Mouse (Mus musculus): Measurements from ENCODE around the gene Ap2a1.
A peak's percentile ranks its signal among the peaks of the same experiment; 100 is the strongest.

Ap2a1 gene

GRCm38 (mm10) chr7:44866276-44867009 is 62.9 kb downstream of the Ap2a1 start:
- peak; percentile 64 to 77 for DNase-seq (ENCODE audit: low spot score in 2 of 2)

- DNase-seq (ENCODE audit: low spot score in 2 of 2), result no peak
These were observed 64.4 kb downstream of the Ap2a1 start for GRCm38 (mm10) chr7:44864595-44865542.

- no peak for DNase-seq (ENCODE audit: low spot score in 2 of 2)
These were observed 65.3 kb downstream of the Ap2a1 start for GRCm38 (mm10) chr7:44863982-44864494.

GRCm38 (mm10) chr7:44863210-44863609 is 66.1 kb downstream of the Ap2a1 start:
- DNase-seq (ENCODE audit: low spot score in 2 of 2), result no peak

GRCm38 (mm10) chr7:44862434-44862833 is 66.9 kb downstream of the Ap2a1 start:
- DNase-seq (ENCODE audit: low spot score in 2 of 2), result no peak

GRCm38 (mm10) chr7:44861429-44861816 is 67.9 kb downstream of the Ap2a1 start:
- DNase-seq (ENCODE audit: low spot score in 2 of 2), result no peak

GRCm38 (mm10) chr7:44860576-44861428 is 68.5 kb downstream of the Ap2a1 start:
- peak; percentile 76 to 92 for DNase-seq (ENCODE audit: low spot score in 2 of 2)

- DNase-seq (ENCODE audit: low spot score in 2 of 2), result no peak
These were observed 69.4 kb downstream of the Ap2a1 start for GRCm38 (mm10) chr7:44859896-44860295.

- DNase-seq (ENCODE audit: low spot score in 2 of 2), result peak; percentile 77 to 83
These were observed 71.4 kb downstream of the Ap2a1 start for GRCm38 (mm10) chr7:44857905-44858304.

GRCm38 (mm10) chr7:44857042-44857552 is 72.2 kb downstream of the Ap2a1 start, which contains the start of gene Pnkp:
Gene Pnkp (plus strand): TSS chr7:44857139.
- peak; percentile 85 to 94 for DNase-seq (ENCODE audit: low spot score in 2 of 2)

- no peak for DNase-seq (ENCODE audit: low spot score in 2 of 2)
These were observed 72.9 kb downstream of the Ap2a1 start for GRCm38 (mm10) chr7:44856265-44856916.

GRCm38 (mm10) chr7:44855036-44855435 is 74.3 kb downstream of the Ap2a1 start:
- no peak for DNase-seq (ENCODE audit: low spot score in 2 of 2)

- peak; percentile 86 to 92 for DNase-seq (ENCODE audit: low spot score in 2 of 2)
These were observed 74.8 kb downstream of the Ap2a1 start for GRCm38 (mm10) chr7:44854356-44855031.

- DNase-seq (ENCODE audit: low spot score in 2 of 2), result peak in 1 of 2 experiments; percentile 33
These were observed 75.5 kb downstream of the Ap2a1 start for GRCm38 (mm10) chr7:44853596-44854355.

- no peak for DNase-seq (ENCODE audit: low spot score in 2 of 2)
These were observed 76.2 kb downstream of the Ap2a1 start for GRCm38 (mm10) chr7:44853065-44853464.

- DNase-seq (ENCODE audit: low spot score in 2 of 2), result peak in 1 of 2 experiments; percentile 17
These were observed 76.9 kb downstream of the Ap2a1 start for GRCm38 (mm10) chr7:44852259-44853027.

GRCm38 (mm10) chr7:44851625-44852234 is 77.6 kb downstream of the Ap2a1 start:
- DNase-seq (ENCODE audit: low spot score in 2 of 2), result no peak
